Mouse (Mus musculus) embryonic facial prominence, embryonic 14.5 days (tissue): ENCODE results near the gene Cacna1s. TPM values are rescaled to one million over a fixed set of nuclear protein-coding genes. Genes with fewer than 3 reads are reported as not detected.

Experiments used
- ATAC-seq: fragments of 200-750 bp; cut with Nextera tagmentation; 2 replicates; pipeline ENCODE4 v1.8.0; 2017; ENCODE audit warnings: low read depth, moderate number of reproducible peaks, moderate TSS enrichment
- DNase-seq: peaks from one replicate; pipeline ENCODE4 v3.0.0-alpha.2; 2015; ENCODE audit warnings: low spot score
- H3K27ac ChIP-seq: fragments of 300-500 bp; sonication (generic); replicated peaks from 2 replicates; pipeline ENCODE4 v1.5.1; 2014; ENCODE audit warnings: low read depth, mild to moderate bottlenecking, low read length, moderate library complexity
- H3K27me3 ChIP-seq: fragments of 300-500 bp; sonication (generic); replicated peaks from 2 replicates; pipeline ENCODE4 v1.6.1; 2014; ENCODE audit warnings: low read length; ENCODE audit not compliant: control insufficient read depth, insufficient read depth
- H3K36me3 ChIP-seq: fragments of 300-500 bp; sonication (generic); 2 replicates; pipeline ENCODE4 v1.6.1; 2014; ENCODE audit warnings: low read length, mixed read lengths; ENCODE audit not compliant: control insufficient read depth, insufficient read depth
- H3K4me1 ChIP-seq: fragments of 300-500 bp; sonication (generic); 2 replicates; pipeline ENCODE4 v1.6.1; 2014; ENCODE audit warnings: antibody characterized with exemption, low read length; ENCODE audit not compliant: control insufficient read depth, insufficient read depth
- H3K4me2 ChIP-seq: fragments of 300-500 bp; sonication (generic); 2 replicates; pipeline ENCODE4 v1.6.1; 2014; ENCODE audit warnings: low read depth, mild to moderate bottlenecking, low read length, moderate library complexity, mixed read lengths
- H3K4me3 ChIP-seq: fragments of 300-500 bp; sonication (generic); 2 replicates; pipeline ENCODE4 v1.5.1; 2014; ENCODE audit warnings: low read depth, mild to moderate bottlenecking, low read length
- H3K9ac ChIP-seq: fragments of 300-500 bp; sonication (generic); 2 replicates; pipeline ENCODE4 v1.6.1; 2014; ENCODE audit warnings: low read depth, mild to moderate bottlenecking, low read length, moderate library complexity, mixed read lengths
- H3K9me3 ChIP-seq: fragments of 300-500 bp; sonication (generic); 2 replicates; pipeline ENCODE4 v1.6.1; 2016; ENCODE audit warnings: low read length; ENCODE audit not compliant: control insufficient read depth
- WGBS: fragments of 180-500 bp; shearing (Covaris S2); extraction: QIAGEN DNeasy Blood & Tissue Kit; methylation state at CpG from one replicate; pipeline ENCODE4 v1.1.7; 2014; 5-methylcytosine and 5-hydroxymethylcytosine counted together
- polyA plus RNA-seq: library from polyadenylated mRNA; unstranded; fragments of >200 nt; fragmentation: Nextera tagmentation; extraction: Ambion mirVana; gene quantifications from 2 replicates; pipeline ENCODE4 v1.2.1, GENCODE M21; 2014

Cacna1s gene
- polyA plus RNA-seq, 1 experiment from 2014 or later = 11.2 TPM

DNA sequence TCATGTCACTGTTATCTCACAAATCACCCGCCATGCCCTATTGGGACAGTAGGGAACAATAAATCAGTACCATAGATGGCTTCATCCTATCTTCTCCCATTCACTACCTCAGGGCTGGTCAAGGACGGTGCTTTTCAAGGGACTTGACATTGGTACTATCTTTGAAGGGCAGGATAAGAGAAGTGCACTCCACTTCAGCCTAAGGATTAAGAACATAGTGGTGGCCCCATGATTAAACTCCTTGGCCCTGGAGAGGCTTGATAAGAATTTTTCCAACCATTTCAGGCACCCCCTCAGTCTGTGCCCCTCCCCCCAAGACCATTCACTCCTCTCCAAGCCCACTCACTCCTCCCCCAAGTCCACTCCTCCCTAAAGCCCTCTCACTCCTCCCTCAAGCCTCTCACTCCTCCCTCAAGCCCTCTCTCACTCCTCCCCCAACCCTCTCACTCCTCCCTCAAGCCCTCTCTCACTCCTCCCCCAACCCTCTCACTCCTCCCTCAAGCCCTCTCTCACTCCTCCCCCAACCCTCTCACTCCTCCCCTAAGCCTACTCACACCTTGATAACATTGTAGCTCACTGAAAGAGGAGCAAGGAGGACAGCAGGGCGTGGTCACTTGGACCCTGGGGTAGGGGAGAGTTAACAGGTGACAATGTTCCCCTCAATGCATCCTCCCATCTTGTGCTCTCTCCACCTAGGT, 33.6 kb downstream of the Cacna1s start:
- DNase-seq (no peak), ATAC-seq (no peak)
- Histone ChIP-seq H3K4me3 (no peak overlapping the region), H3K4me2 (no peak overlapping the region), H3K9me3 (peaks cover 11% of the 10 kb centered on the region; the same call in 1 of the 2 replicates), H3K9ac (no peak overlapping the region), H3K36me3 (no peaks in the 10 kb centered on the region), H3K27ac (no peak overlapping the region), H3K27me3 (no peaks in the 10 kb centered on the region), H3K4me1 (no peaks in the 10 kb centered on the region)
- WGBS = 75% methylated on average over 3 of the region's 3 CpGs

DNA sequence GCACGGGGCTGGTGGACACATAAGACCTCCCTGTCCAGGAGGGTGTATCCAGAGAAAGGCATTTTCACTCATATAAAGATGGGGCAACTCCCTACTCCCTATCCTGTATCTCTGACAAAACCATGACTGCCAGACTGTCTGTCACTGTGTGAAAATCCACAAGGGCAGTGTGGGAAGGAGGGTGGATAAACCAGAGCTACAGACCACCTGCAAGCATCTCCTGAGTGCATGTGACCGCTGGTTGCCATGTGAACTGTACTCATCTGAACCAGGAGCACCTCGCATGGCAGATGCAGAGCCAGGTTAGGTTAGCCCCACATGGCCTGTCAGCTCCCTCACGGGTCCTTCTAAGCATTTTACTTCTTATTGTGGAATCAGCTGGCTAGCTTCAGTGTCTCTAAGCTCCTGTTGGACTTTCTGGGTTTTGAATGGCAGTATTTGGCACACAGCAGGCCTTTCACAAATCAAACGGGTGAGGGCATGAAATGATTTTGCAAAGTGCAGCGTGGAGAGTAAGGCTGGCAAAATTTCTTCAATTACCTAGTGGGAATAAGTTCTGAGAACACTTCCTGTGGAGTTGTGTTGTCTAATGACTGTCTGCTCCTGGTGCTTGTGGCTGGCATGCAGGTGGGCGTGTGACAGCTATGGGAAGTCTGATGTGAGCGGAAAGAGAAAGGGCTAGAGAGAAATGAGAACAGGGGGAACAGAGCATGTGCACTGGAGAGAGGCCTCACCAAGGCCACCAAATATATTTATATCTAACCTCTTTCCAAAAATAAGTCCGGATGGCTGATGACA, 37.0 kb downstream of the Cacna1s start:
- no peaks in the 10 kb centered on the region for H3K9me3 ChIP-seq
- no peak overlapping the region for H3K27ac ChIP-seq
- no peaks in the 10 kb centered on the region for H3K27me3 ChIP-seq
- H3K4me2 ChIP-seq = no peak overlapping the region
- WGBS = 66% methylated on average over 9 of the region's 9 CpGs
- no peak overlapping the region for H3K9ac ChIP-seq
- H3K4me1 ChIP-seq = no peaks in the 10 kb centered on the region
- DNase-seq (no peak), ATAC-seq (no peak)
- H3K4me3 ChIP-seq = no peak overlapping the region
- H3K36me3 ChIP-seq = no peaks in the 10 kb centered on the region

DNA sequence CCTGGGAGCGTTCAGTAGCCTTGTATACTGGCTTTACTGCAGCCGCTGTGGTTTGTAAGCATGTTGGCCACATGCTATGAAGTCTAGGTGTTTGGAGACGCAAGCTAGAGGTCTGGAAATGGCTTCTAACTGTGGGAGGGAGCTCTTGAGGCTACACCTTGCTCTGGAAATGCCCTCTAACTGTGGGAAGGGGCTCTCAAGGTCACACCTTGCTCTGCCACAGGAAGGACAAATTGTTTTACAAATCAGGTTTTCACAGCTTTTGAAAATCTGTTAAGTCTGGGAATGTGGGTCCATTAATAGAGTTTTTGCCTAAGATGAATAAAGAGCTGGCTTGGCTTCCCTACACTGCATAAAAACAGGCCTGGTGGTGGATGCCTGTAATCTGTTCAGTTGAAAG, 41.2 kb downstream of the Cacna1s start:
- H3K9me3 ChIP-seq = no peaks in the 10 kb centered on the region
- H3K9ac ChIP-seq = no peak overlapping the region
- WGBS = 74% methylated on average over 3 of the region's 3 CpGs
- H3K27ac ChIP-seq = no peak overlapping the region
- DNase-seq = no peak
- ATAC-seq = no peak
- H3K27me3 ChIP-seq = no peaks in the 10 kb centered on the region
- H3K4me2 ChIP-seq = no peak overlapping the region
- H3K36me3 ChIP-seq = no peaks in the 10 kb centered on the region
- H3K4me3 ChIP-seq = no peak overlapping the region
- H3K4me1 ChIP-seq = no peaks in the 10 kb centered on the region

DNA sequence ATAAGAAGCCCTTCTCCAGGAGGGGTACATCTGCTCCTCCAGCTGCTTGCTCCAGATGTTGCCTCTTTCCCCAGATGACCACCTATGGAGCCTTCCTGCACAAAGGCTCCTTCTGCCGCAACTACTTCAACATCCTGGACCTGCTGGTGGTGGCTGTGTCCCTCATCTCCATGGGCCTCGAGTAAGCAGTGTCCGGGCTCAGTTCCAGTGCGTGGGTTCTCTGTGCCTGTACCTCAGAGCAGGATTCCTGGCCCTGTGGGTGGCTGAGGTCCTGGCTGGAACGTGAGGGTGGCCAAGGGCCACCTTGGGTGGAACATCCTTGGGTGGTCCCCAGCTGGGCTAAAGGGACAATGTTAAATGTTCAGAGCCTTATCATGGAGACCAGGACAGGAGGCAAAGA, 42.3 kb downstream of the Cacna1s start:
- Histone ChIP-seq H3K4me1 (no peaks in the 10 kb centered on the region), H3K27me3 (no peaks in the 10 kb centered on the region), H3K9ac (no peak overlapping the region), H3K4me3 (no peak overlapping the region), H3K36me3 (no peaks in the 10 kb centered on the region), H3K27ac (no peak overlapping the region), H3K4me2 (no peak overlapping the region), H3K9me3 (no peaks in the 10 kb centered on the region)
- ATAC-seq (no peak), DNase-seq (no peak)
- WGBS = 62% methylated on average over 5 of the region's 5 CpGs

DNA sequence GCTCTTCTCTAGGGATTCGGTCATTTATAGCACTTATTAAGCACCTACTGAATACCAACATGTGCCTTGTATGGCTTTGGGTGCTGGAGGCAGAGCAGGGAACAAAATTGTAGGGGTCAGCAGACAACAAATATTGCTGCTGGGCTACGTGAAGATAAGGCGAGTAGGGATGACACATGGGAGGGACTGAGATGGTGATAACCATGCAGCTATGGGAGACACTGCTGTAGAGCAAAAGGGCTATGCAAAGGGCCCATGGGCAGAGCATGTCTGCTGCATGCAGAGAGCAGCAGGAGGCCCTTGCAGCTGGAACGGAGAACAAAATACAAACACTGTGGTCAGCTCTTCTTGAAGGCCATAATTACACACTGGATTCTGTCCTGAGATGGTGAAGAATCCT, 49.5 kb downstream of the Cacna1s start:
- Histone ChIP-seq H3K27me3 (no peaks in the 10 kb centered on the region), H3K9me3 (no peaks in the 10 kb centered on the region), H3K27ac (no peak overlapping the region), H3K4me1 (no peaks in the 10 kb centered on the region), H3K4me3 (no peak overlapping the region), H3K36me3 (no peaks in the 10 kb centered on the region), H3K4me2 (no peak overlapping the region), H3K9ac (no peak overlapping the region)
- WGBS = 80% methylated on average over 4 of the region's 4 CpGs
- DNase-seq (no peak), ATAC-seq (no peak)

DNA sequence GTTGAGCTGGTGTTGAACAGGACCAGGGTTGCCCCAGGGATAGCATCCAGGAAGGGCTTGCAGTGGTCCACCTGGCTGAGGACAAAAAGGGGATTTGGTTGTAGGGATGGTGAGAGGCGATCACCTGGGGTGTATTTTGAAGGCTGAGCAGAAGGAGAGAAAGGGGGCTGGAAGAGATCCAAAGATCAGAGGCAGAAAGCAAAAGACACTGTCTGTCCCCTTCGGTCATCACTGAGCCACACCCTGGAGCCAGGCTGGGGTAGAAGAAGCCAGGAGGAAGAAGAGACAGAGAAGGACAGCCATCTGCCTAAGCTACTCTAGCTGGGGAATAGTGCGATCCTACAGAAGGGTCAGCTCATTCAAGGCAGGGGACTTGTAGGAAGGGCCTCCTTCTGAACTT, 50.0 kb downstream of the Cacna1s start:
- WGBS = 66% methylated on average over 3 of the region's 3 CpGs
- Histone ChIP-seq H3K4me3 (no peak overlapping the region), H3K4me1 (no peaks in the 10 kb centered on the region), H3K9ac (no peak overlapping the region), H3K27me3 (no peaks in the 10 kb centered on the region), H3K4me2 (no peak overlapping the region), H3K9me3 (no peaks in the 10 kb centered on the region), H3K36me3 (no peaks in the 10 kb centered on the region), H3K27ac (no peak overlapping the region)
- DNase-seq (no peak), ATAC-seq (no peak)

DNA sequence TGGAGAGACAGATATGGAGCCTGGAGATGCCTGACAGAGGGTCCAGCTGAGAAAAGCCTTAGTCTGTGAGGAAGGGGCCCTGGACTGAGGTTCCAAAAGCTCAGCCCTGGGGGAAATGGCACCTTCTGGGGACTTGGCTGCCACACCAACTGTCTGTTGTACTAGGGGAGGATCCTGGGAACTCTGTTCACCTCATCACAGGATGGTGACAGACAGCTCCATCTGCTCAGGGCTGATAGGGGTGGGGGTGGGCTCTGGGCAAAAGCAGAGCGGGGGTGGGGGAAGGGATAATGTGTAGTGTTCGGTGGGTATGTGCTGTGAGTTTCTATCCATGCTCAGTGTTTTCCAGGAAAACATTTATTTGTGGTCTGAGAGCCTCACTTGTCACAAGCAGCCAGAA, 50.4 kb downstream of the Cacna1s start:
- no peak overlapping the region for H3K27ac ChIP-seq
- no peaks in the 10 kb centered on the region for H3K36me3 ChIP-seq
- peak; percentile 41 for DNase-seq
- H3K9me3 ChIP-seq = no peaks in the 10 kb centered on the region
- H3K4me1 ChIP-seq = no peaks in the 10 kb centered on the region
- peak; percentile 35; the same call in 1 of the 2 replicates for ATAC-seq
- WGBS = 55% methylated on average over 2 of the region's 2 CpGs
- no peaks in the 10 kb centered on the region for H3K27me3 ChIP-seq
- H3K4me3 ChIP-seq = no peak overlapping the region
- no peak overlapping the region for H3K4me2 ChIP-seq
- H3K9ac ChIP-seq = no peak overlapping the region

DNA sequence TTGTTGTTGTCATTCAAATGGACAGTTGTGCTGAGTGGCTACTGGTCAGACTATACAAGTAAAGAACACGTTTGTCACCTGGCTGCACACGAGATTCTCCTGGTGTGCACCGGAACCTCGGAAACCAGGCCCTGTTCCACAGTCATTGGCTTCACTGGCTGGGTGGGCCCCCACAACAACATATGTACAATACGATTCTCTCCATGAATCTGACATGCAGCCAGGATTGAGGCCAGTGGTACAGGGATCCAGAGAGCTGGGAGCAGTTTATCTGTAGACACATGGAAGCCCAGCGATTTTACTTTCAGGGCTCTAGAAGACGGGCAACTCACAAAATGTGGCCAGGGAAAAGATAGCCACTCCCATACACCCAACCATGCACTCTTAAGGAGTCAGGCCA, 51.1 kb downstream of the Cacna1s start:
- DNase-seq (no peak), ATAC-seq (no peak)
- Histone ChIP-seq H3K36me3 (no peaks in the 10 kb centered on the region), H3K4me2 (no peak overlapping the region), H3K27me3 (no peaks in the 10 kb centered on the region), H3K27ac (no peak overlapping the region), H3K9ac (no peak overlapping the region), H3K9me3 (no peaks in the 10 kb centered on the region), H3K4me3 (no peak overlapping the region), H3K4me1 (no peaks in the 10 kb centered on the region)
- 73% methylated on average over 7 of the region's 7 CpGs for WGBS

DNA sequence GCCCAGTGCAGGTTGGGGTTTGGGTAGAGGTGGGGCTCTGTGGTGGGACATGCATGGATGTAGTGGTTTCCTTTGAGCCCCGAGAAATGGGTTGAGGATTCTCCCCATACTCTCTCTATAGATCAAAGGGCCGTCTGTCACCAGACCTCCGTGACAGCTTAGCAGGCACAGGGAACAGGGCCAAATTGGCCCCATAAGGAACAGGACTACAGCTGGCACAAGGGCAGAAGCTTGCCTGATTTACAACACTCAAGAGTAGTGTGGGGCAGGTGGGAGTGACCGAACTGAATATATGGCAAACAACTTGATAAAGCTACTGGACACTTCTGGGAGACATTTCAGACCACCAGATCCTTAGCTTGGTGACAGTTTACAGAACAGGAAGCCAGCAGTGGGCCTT, 52.2 kb downstream of the Cacna1s start:
- Histone ChIP-seq H3K27me3 (no peaks in the 10 kb centered on the region), H3K4me2 (no peak overlapping the region), H3K9ac (no peak overlapping the region), H3K27ac (no peak overlapping the region), H3K9me3 (no peaks in the 10 kb centered on the region), H3K4me3 (no peak overlapping the region), H3K4me1 (no peaks in the 10 kb centered on the region), H3K36me3 (no peaks in the 10 kb centered on the region)
- DNase-seq (peak; percentile 29), ATAC-seq (peak; percentile 23; the same call in 1 of the 2 replicates)
- WGBS = 39% methylated on average over 4 of the region's 4 CpGs
